Mouse (Mus musculus) intestine, embryonic 15.5 days (tissue): Measurements from ENCODE around the gene Atp5j. TPM values are rescaled to one million over a fixed set of nuclear protein-coding genes. Genes with fewer than 3 reads are reported as not detected.

Experiments
- ATAC-seq: fragments of 200-750 bp; cut with Nextera tagmentation; 2 replicates; pipeline ENCODE4 v1.8.0; 2017; ENCODE audit warnings: moderate TSS enrichment, moderate library complexity
- H3K27ac ChIP-seq: fragments of 300-500 bp; sonication (generic); 2 replicates; pipeline ENCODE4 v1.5.1; 2015; ENCODE audit warnings: mild to moderate bottlenecking, inconsistent platforms
- H3K27me3 ChIP-seq: fragments of 300-500 bp; sonication (generic); replicated peaks from 2 replicates; pipeline ENCODE4 v1.6.1; 2015; ENCODE audit warnings: inconsistent platforms
- H3K36me3 ChIP-seq: fragments of 300-500 bp; sonication (generic); 2 replicates; pipeline ENCODE4 v1.6.1; 2015; ENCODE audit warnings: inconsistent platforms
- H3K4me1 ChIP-seq: fragments of 300-500 bp; sonication (generic); replicated peaks from 2 replicates; pipeline ENCODE4 v1.6.1; 2015; ENCODE audit warnings: inconsistent platforms
- H3K4me2 ChIP-seq: fragments of 300-500 bp; sonication (generic); replicated peaks from 2 replicates; pipeline ENCODE4 v1.6.1; 2015; ENCODE audit warnings: mild to moderate bottlenecking, inconsistent platforms
- H3K4me3 ChIP-seq: fragments of 300-500 bp; sonication (generic); replicated peaks from 2 replicates; pipeline ENCODE4 v1.5.1; 2015; ENCODE audit warnings: inconsistent platforms
- H3K9ac ChIP-seq: fragments of 300-500 bp; sonication (generic); 2 replicates; pipeline ENCODE4 v1.6.1; 2015; ENCODE audit warnings: inconsistent platforms
- H3K9me3 ChIP-seq: fragments of 300-500 bp; sonication (generic); 2 replicates; pipeline ENCODE4 v1.6.1; 2016; ENCODE audit warnings: inconsistent platforms
- WGBS: fragments of 180-500 bp; shearing (Covaris S2); methylation state at CpG from one replicate; pipeline ENCODE4 v1.1.7; 2015; 5-methylcytosine and 5-hydroxymethylcytosine counted together
- polyA plus RNA-seq: library from polyadenylated mRNA; unstranded; fragments of >200 nt; fragmentation: Nextera tagmentation; extraction: Ambion mirVana; gene quantifications from 2 replicates; pipeline ENCODE4 v1.2.1, GENCODE M21; 2015

The Atp5j gene
- polyA plus RNA-seq, 1 experiment from 2014 or later = 1,111 TPM

GRCm38 (mm10) chr16:84835823-84836743 is 658 bp upstream of the Atp5j start:
- ATAC-seq = peak; percentile 42
- H3K4me2 ChIP-seq = peak overlapping the region; percentile 64
- no peaks in the 10 kb centered on the region for H3K27me3 ChIP-seq
- WGBS = 5% methylated on average over 29 of the region's 29 CpGs
- peak overlapping the region; percentile 99 for H3K27ac ChIP-seq
- peaks cover 7% of the 10 kb centered on the region; the same call in 1 of the 2 replicates for H3K36me3 ChIP-seq
- H3K9me3 ChIP-seq = no peaks in the 10 kb centered on the region
- H3K4me3 ChIP-seq = peak overlapping the region; percentile 99
- 0 out of 2 replicates have a peak, but pooled peaks cover 3% of the 10 kb centered on the region for H3K4me1 ChIP-seq
- H3K9ac ChIP-seq = peak overlapping the region; percentile 99

DNA sequence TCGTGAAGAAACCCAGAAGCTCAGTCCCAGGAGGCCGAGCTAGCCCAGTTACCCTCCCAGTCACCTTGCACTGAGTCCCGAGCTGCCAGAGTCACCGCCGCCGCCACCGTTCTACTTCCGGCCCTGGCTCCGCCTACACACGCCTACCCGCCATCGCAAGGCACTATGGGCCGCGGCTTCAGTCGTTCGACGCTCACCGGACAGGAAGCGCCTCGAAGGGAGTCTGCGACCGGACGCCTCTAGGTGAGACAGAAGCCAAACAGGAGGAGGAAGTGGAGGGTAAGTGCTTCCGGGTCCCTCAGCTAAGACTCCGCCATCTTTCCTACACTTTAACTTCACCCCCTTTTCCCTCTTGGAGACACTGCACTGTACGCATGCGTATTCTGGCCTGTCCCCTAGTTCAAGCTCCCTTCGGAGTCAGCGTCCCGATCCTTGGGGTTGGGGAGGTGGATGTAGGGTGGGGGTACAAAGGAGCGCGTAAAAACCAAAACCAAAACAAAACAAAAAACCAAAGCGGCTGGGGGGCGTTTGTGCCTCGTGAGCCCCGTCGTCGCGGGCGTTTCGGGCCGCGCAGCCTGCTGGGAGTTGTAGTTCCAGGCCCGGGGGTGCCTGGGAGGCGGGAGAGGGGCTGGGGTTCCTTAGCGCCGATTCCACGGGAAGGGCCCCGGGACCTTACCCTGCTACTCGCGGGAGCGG is 532 bp downstream of the Atp5j start, which contains the start of gene Gabpa:
Gabpa (plus strand) TSS at position 181 of the 696 bp plus-strand sequence.
- WGBS = under 1% methylated on average over 52 of the region's 52 CpGs
- no peaks in the 10 kb centered on the region for H3K9me3 ChIP-seq

DNA sequence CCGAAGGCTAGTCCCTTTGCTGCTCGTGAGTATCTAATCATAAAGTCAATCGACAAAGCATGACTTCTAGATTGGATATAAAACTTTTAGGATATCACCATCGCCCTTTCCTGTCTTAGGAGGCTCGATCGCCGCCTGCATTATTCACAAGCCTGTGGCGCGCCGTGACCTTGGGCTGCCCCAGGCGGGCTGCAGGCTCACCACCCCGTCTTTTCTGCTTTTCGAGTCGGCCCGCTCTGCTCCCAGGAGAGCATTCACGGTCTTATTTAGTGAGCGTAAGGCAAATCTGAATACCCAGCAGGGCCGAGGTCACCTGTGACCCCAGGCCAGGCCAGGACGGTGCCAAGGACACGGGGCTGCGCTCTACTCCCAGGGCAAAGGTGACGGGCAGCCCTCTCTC is 1.1 kb downstream of the Atp5j start:
- H3K4me3 ChIP-seq = peak overlapping the region; percentile 99
- H3K27ac ChIP-seq = peak overlapping the region; percentile 99
- WGBS = under 1% methylated on average over 22 of the region's 22 CpGs
- no peaks in the 10 kb centered on the region for H3K27me3 ChIP-seq
- peak overlapping the region; percentile 99 for H3K9ac ChIP-seq
- H3K9me3 ChIP-seq = no peaks in the 10 kb centered on the region
- H3K4me2 ChIP-seq = peak overlapping the region; percentile 64
- 0 out of 2 replicates have a peak, but pooled peaks cover 3% of the 10 kb centered on the region for H3K4me1 ChIP-seq
- ATAC-seq = no peak; the same call in 1 of the 2 replicates
- peaks cover 10% of the 10 kb centered on the region; the same call in 1 of the 2 replicates for H3K36me3 ChIP-seq

More for the DNA sequence above, 532 bp downstream of the Atp5j start, which contains the start of gene Gabpa:
- peaks cover 12% of the 10 kb centered on the region; the same call in 1 of the 2 replicates for H3K36me3 ChIP-seq
- H3K27ac ChIP-seq = peak within 1 kb of the TSS; percentile 99
- peak; percentile 93 for ATAC-seq
- H3K27me3 ChIP-seq = no peaks in the 10 kb centered on the region
- peak within 1 kb of the TSS; percentile 99 for H3K9ac ChIP-seq
- H3K4me1 ChIP-seq = 0 out of 2 replicates have a peak, but pooled peaks cover 3% of the 10 kb centered on the region
- peak within 1 kb of the TSS; percentile 64 for H3K4me2 ChIP-seq
- peak within 1 kb of the TSS; percentile 99 for H3K4me3 ChIP-seq

DNA sequence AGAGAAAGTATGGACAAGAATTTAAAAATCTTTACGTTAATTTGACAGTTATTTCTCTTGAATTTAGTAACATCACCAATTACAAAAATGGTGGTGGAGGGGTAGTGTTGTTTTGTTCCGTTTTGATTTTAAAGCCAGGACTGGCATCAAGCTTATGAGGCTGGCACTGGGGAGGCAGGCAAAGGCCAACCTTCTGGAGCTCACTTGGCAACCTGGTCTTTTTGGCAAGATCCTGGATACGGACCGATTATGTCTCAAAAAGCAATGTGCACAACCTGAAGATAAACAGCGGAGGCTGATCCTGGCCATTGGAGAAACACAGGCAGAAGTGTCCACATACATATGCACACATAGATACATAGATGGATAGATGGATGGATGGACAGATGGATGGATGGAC is 2.7 kb downstream of the Atp5j start:
- no peak overlapping the region for H3K4me2 ChIP-seq
- H3K9ac ChIP-seq = no peak overlapping the region
- no peaks in the 10 kb centered on the region for H3K27me3 ChIP-seq
- H3K27ac ChIP-seq = no peak overlapping the region
- H3K4me3 ChIP-seq = no peak overlapping the region
- ATAC-seq = no peak
- 96% methylated on average over 5 of the region's 5 CpGs for WGBS
- no peaks in the 10 kb centered on the region for H3K9me3 ChIP-seq
- H3K36me3 ChIP-seq = peaks cover 17% of the 10 kb centered on the region
- H3K4me1 ChIP-seq = 0 out of 2 replicates have a peak, but pooled peaks cover 3% of the 10 kb centered on the region

- H3K4me2 ChIP-seq = no peak overlapping the region
- H3K36me3 ChIP-seq = peaks cover 20% of the 10 kb centered on the region
- WGBS = 79% methylated on average over 5 of the region's 5 CpGs
- ATAC-seq = no peak
- H3K27ac ChIP-seq = no peak overlapping the region
- 0 out of 2 replicates have a peak, but pooled peaks cover 3% of the 10 kb centered on the region for H3K4me1 ChIP-seq
- H3K27me3 ChIP-seq = no peaks in the 10 kb centered on the region
- H3K9me3 ChIP-seq = no peaks in the 10 kb centered on the region
- H3K9ac ChIP-seq = no peak overlapping the region
- H3K4me3 ChIP-seq = no peak overlapping the region
Observed at GRCm38 (mm10) chr16:84831696-84832095, 3.7 kb downstream of the Atp5j start.

DNA sequence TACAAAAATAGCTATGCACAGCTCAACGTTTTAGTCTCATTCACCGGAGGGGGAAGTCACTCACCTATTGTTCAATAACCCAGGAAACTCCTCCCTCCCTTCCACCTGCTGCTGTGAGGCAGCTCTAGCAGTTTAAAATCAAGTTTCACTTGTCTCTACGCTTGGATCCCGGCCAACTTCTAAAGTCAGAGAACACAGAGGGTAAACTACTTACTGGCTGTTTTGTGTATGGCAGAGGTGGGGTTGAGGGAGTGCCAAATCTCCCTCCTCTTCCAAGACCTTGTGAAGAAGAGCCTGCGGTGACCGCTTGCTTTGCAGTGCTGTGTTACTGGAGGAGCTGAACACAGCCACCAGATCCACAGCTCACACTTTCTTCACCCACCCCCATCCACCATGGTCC is 10.4 kb downstream of the Atp5j start:
- ATAC-seq = peak; percentile 84
- Histone ChIP-seq H3K4me3 (no peak overlapping the region), H3K4me1 (no peaks in the 10 kb centered on the region), H3K36me3 (peaks cover 19% of the 10 kb centered on the region), H3K9ac (no peak overlapping the region), H3K4me2 (no peak overlapping the region), H3K27me3 (no peaks in the 10 kb centered on the region), H3K9me3 (no peaks in the 10 kb centered on the region), H3K27ac (no peak overlapping the region)
- 75% methylated on average over 6 of the region's 6 CpGs for WGBS

DNA sequence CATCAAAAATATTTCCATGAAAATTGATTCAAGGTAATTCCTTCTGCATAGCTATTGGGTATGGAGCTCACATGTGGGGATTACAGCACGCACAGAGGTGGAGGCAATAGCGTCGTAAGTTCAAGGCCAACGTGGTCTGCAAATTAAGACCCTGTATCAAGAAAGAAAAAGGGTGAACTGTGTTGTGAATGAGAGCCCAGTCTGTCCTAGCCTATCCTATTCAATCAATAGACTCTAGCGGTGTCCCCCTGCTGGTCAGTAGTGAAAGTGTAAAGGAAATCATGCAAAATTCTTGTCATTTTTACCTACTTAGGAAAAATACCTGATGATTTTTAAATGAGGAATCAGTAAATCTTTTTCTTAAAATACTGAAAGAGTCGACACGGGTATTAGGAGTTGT is 18.0 kb downstream of the Atp5j start:
- WGBS = 36% methylated on average over 7 of the region's 7 CpGs
- ATAC-seq = no peak

DNA sequence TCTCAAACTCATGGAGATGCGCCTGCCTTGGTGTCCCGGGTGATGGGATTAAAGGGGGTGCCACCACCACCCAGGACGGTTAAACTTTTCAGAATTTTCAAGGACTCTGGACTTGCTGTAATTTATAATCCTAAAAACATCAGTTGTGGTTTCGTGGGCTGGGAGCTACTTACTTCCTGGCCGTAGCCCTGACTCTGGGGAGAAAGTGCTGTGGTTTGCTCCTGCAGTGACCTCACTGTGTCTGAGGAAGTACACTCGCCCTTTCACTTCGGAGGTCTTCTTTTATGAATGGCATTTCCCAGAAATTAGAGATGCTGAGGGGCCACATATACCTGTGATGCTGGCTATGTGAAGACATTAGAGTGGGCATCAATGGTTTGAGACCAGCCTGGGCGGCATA is 20.9 kb downstream of the Atp5j start:
- WGBS = 73% methylated on average over 8 of the region's 8 CpGs
- no peak for ATAC-seq
- H3K9ac ChIP-seq = no peak overlapping the region
- no peak overlapping the region for H3K27ac ChIP-seq
- H3K27me3 ChIP-seq = no peaks in the 10 kb centered on the region
- H3K4me3 ChIP-seq = no peak overlapping the region
- no peaks in the 10 kb centered on the region for H3K36me3 ChIP-seq
- H3K4me1 ChIP-seq = no peaks in the 10 kb centered on the region
- no peaks in the 10 kb centered on the region for H3K9me3 ChIP-seq
- H3K4me2 ChIP-seq = no peak overlapping the region

More for the DNA sequence above, 18.0 kb downstream of the Atp5j start:
- Histone ChIP-seq H3K9me3 (no peaks in the 10 kb centered on the region), H3K9ac (no peak overlapping the region), H3K4me1 (no peaks in the 10 kb centered on the region), H3K4me2 (no peak overlapping the region), H3K36me3 (no peaks in the 10 kb centered on the region), H3K27ac (no peak overlapping the region), H3K27me3 (no peaks in the 10 kb centered on the region), H3K4me3 (no peak overlapping the region)

- Histone ChIP-seq H3K9ac (no peak overlapping the region), H3K36me3 (no peaks in the 10 kb centered on the region), H3K4me2 (no peak overlapping the region), H3K27ac (no peak overlapping the region), H3K9me3 (no peaks in the 10 kb centered on the region), H3K4me1 (no peaks in the 10 kb centered on the region), H3K4me3 (no peak overlapping the region), H3K27me3 (no peaks in the 10 kb centered on the region)
- 71% methylated on average over 8 of the region's 8 CpGs for WGBS
- no peak for ATAC-seq
Observed at GRCm38 (mm10) chr16:84813852-84814251, 21.6 kb downstream of the Atp5j start.

GRCm38 (mm10) chr16:84810254-84810653 is 25.2 kb downstream of the Atp5j start:
- ATAC-seq = no peak
- no peaks in the 10 kb centered on the region for H3K4me1 ChIP-seq
- no peak overlapping the region for H3K4me2 ChIP-seq
- 94% methylated on average over 1 of the region's 1 CpGs for WGBS
- H3K9ac ChIP-seq = no peak overlapping the region
- no peaks in the 10 kb centered on the region for H3K27me3 ChIP-seq
- no peak overlapping the region for H3K4me3 ChIP-seq
- H3K9me3 ChIP-seq = no peaks in the 10 kb centered on the region
- H3K36me3 ChIP-seq = no peaks in the 10 kb centered on the region
- H3K27ac ChIP-seq = no peak overlapping the region

- H3K9ac ChIP-seq = no peak overlapping the region
- 88% methylated on average over 7 of the region's 7 CpGs for WGBS
- no peaks in the 10 kb centered on the region for H3K9me3 ChIP-seq
- no peak for ATAC-seq
- H3K4me2 ChIP-seq = no peak overlapping the region
- H3K27ac ChIP-seq = no peak overlapping the region
- no peaks in the 10 kb centered on the region for H3K4me1 ChIP-seq
- no peaks in the 10 kb centered on the region for H3K36me3 ChIP-seq
- no peaks in the 10 kb centered on the region for H3K27me3 ChIP-seq
- H3K4me3 ChIP-seq = no peak overlapping the region
Observed at GRCm38 (mm10) chr16:84807874-84808273, 27.6 kb downstream of the Atp5j start.

GRCm38 (mm10) chr16:84806175-84806574 is 29.2 kb downstream of the Atp5j start:
- no peaks in the 10 kb centered on the region for H3K9me3 ChIP-seq
- WGBS = 84% methylated on average over 3 of the region's 3 CpGs
- no peak for ATAC-seq

More at GRCm38 (mm10) chr16:84806175-84806574, 29.2 kb downstream of the Atp5j start:
- H3K27ac ChIP-seq = no peak overlapping the region
- H3K27me3 ChIP-seq = no peaks in the 10 kb centered on the region
- no peaks in the 10 kb centered on the region for H3K36me3 ChIP-seq
- H3K4me3 ChIP-seq = no peak overlapping the region
- no peak overlapping the region for H3K9ac ChIP-seq
- H3K4me2 ChIP-seq = no peak overlapping the region
- H3K4me1 ChIP-seq = no peaks in the 10 kb centered on the region
